Mouse (Mus musculus): ENCODE results near the gene 2900011O08Rik. TPM values are rescaled to one million over a fixed set of nuclear protein-coding genes. Genes with fewer than 3 reads are reported as not detected.

The 2900011O08Rik gene
- polyA plus RNA-seq, 1 experiment from 2014 or later, result 2.1 TPM

- Histone ChIP-seq H3K4me3 (replicated peaks) (no peak overlapping the region), H3K9me3 (no peaks in the 10 kb centered on the region), H3K27ac (no peak overlapping the region), H3K9ac (no peak overlapping the region), H3K36me3 (peaks cover 19% of the 10 kb centered on the region), H3K4me1 (replicated peaks) (no peaks in the 10 kb centered on the region), H3K27me3 (replicated peaks) (no peaks in the 10 kb centered on the region), H3K4me2 (replicated peaks) (no peak overlapping the region)
- 90% methylated on average over 7 of the region's 7 CpGs for WGBS
- no peak for ATAC-seq
These were observed 144.4 kb downstream of the 2900011O08Rik start for GRCm38 (mm10) chr16:14130796-14131195.

DNA sequence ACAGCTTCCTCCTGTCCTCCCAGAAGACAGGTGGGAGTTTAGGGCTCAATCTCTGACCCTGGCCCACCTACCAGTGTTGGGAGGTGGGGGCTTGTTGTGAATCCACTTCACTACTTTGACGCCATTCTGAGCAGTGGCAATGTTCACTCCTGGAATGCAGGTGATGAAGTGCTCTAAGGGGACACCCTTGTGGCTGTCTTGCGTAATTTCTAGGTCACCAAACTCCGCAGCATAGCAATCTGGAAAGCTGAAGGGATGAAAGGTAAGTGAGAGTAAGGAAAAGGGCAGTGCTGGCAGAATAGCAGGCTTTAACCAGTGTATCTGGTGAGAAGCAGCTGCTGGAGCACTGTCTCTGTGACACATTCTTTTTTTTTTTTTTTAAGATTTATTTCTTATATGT lies 145.0 kb downstream of the 2900011O08Rik start:
- Histone ChIP-seq H3K4me1 (replicated peaks) (no peaks in the 10 kb centered on the region), H3K36me3 (peaks cover 18% of the 10 kb centered on the region), H3K4me3 (replicated peaks) (no peak overlapping the region), H3K9me3 (no peaks in the 10 kb centered on the region), H3K4me2 (replicated peaks) (no peak overlapping the region), H3K9ac (no peak overlapping the region), H3K27me3 (replicated peaks) (no peaks in the 10 kb centered on the region), H3K27ac (no peak overlapping the region)
- no peak for ATAC-seq
- 80% methylated on average over 3 of the region's 3 CpGs for WGBS

- H3K4me1 ChIP-seq (replicated peaks), result no peaks in the 10 kb centered on the region
- ATAC-seq, result no peak; the same call in 1 of the 2 replicates
- H3K27me3 ChIP-seq (replicated peaks), result no peaks in the 10 kb centered on the region
- H3K27ac ChIP-seq, result no peak overlapping the region
- no peak overlapping the region for H3K4me2 ChIP-seq (replicated peaks)
- 85% methylated on average over 5 of the region's 5 CpGs for WGBS
- H3K9ac ChIP-seq, result no peak overlapping the region
- H3K9me3 ChIP-seq, result no peaks in the 10 kb centered on the region
- no peak overlapping the region for H3K4me3 ChIP-seq (replicated peaks)
- H3K36me3 ChIP-seq, result peaks cover 17% of the 10 kb centered on the region
These were observed 145.4 kb downstream of the 2900011O08Rik start for GRCm38 (mm10) chr16:14131838-14132237.

GRCm38 (mm10) chr16:14135014-14135413 lies 148.6 kb downstream of the 2900011O08Rik start:
- Histone ChIP-seq H3K36me3 (peaks cover 25% of the 10 kb centered on the region), H3K4me3 (replicated peaks) (no peak overlapping the region)
- ATAC-seq, result no peak

DNA sequence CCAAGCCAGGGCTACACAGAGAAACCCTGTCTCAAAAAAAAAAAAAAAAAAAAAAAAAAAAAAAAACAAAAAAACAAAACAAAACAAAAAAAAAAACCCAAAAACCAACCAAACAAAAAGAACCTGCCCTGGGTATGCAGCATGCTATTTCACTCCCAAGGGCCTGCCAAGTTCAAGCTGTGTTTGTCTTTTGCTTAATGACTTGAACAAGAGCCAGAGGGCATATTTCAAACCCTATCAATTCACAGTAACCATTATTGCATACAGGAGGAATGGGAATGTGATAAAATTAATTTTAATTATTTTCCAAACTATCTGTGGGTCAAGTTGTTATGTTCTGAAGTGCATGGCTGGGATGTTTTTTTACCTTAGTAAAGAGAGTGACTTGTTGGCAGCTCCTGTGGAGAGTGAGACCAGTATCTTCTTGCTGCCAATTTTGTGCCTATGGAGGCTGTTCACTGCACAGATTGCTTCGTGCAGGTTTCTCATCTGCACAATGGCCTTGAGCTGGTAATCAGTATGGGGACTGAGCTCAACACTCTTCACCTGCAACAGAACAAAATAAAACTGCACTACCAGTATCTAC lies 151.7 kb downstream of the 2900011O08Rik start:
- Histone ChIP-seq H3K27me3 (replicated peaks) (no peaks in the 10 kb centered on the region), H3K27ac (no peak overlapping the region)
- WGBS, result 89% methylated on average over 1 of the region's 1 CpGs

More at GRCm38 (mm10) chr16:14135014-14135413, 148.6 kb downstream of the 2900011O08Rik start:
- WGBS, result 94% methylated on average over 2 of the region's 2 CpGs
- Histone ChIP-seq H3K4me1 (replicated peaks) (no peaks in the 10 kb centered on the region), H3K9ac (no peak overlapping the region), H3K27ac (no peak overlapping the region), H3K9me3 (no peaks in the 10 kb centered on the region), H3K4me2 (replicated peaks) (no peak overlapping the region), H3K27me3 (replicated peaks) (no peaks in the 10 kb centered on the region)

GRCm38 (mm10) chr16:14139106-14139505 lies 152.7 kb downstream of the 2900011O08Rik start:
- H3K4me3 ChIP-seq (replicated peaks), result no peak overlapping the region
- H3K27me3 ChIP-seq (replicated peaks), result no peaks in the 10 kb centered on the region
- no peak overlapping the region for H3K4me2 ChIP-seq (replicated peaks)
- ATAC-seq, result no peak
- no peak overlapping the region for H3K9ac ChIP-seq
- no peak overlapping the region for H3K27ac ChIP-seq
- H3K4me1 ChIP-seq (replicated peaks), result no peaks in the 10 kb centered on the region
- no peaks in the 10 kb centered on the region for H3K9me3 ChIP-seq
- H3K36me3 ChIP-seq, result peaks cover 28% of the 10 kb centered on the region

More for the DNA sequence above, 151.7 kb downstream of the 2900011O08Rik start:
- no peak overlapping the region for H3K4me3 ChIP-seq (replicated peaks)
- ATAC-seq, result no peak
- no peak overlapping the region for H3K9ac ChIP-seq
- H3K4me1 ChIP-seq (replicated peaks), result no peaks in the 10 kb centered on the region
- no peak overlapping the region for H3K4me2 ChIP-seq (replicated peaks)
- H3K36me3 ChIP-seq, result peaks cover 27% of the 10 kb centered on the region; the same call in 1 of the 2 replicates
- H3K9me3 ChIP-seq, result no peaks in the 10 kb centered on the region

GRCm38 (mm10) chr16:14143298-14143697 lies 156.9 kb downstream of the 2900011O08Rik start:
- no peaks in the 10 kb centered on the region for H3K9me3 ChIP-seq
- H3K36me3 ChIP-seq, result peaks cover 39% of the 10 kb centered on the region
- H3K27ac ChIP-seq, result no peak overlapping the region
- no peaks in the 10 kb centered on the region for H3K27me3 ChIP-seq (replicated peaks)
- no peak overlapping the region for H3K4me3 ChIP-seq (replicated peaks)
- no peaks in the 10 kb centered on the region for H3K4me1 ChIP-seq (replicated peaks)
- no peak overlapping the region for H3K4me2 ChIP-seq (replicated peaks)
- 66% methylated on average over 3 of the region's 3 CpGs for WGBS
- ATAC-seq, result no peak
- H3K9ac ChIP-seq, result no peak overlapping the region

DNA sequence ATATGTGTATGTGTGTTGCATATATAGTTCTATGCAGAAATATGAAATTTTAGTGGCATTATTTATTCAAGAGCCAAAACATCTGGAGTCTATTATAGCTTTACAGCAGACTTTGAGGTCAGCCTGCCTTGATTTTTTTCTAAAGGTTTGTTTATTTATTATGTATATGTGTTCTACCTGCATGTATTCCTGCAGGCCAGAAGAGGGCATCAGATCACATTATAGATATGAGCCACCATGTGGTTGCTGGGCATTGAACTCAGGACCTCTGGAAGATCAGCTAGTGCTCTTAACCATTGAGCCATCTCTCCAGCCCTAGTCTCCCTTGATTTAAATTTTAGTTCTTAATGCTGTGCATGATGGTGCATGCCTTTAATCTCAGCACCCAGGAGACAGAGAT lies 161.3 kb downstream of the 2900011O08Rik start:
- H3K27ac ChIP-seq, result no peak overlapping the region
- H3K36me3 ChIP-seq, result peaks cover 29% of the 10 kb centered on the region
- no peaks in the 10 kb centered on the region for H3K4me1 ChIP-seq (replicated peaks)
- H3K4me3 ChIP-seq (replicated peaks), result no peak overlapping the region
- H3K9ac ChIP-seq, result no peak overlapping the region
- no peak for ATAC-seq
- no peak overlapping the region for H3K4me2 ChIP-seq (replicated peaks)
- no peaks in the 10 kb centered on the region for H3K9me3 ChIP-seq
- no peaks in the 10 kb centered on the region for H3K27me3 ChIP-seq (replicated peaks)

Other genes starting within 250 kb of the 2900011O08Rik start
- gene Rrn3, start 205.9 kb upstream of the 2900011O08Rik start, polyA plus RNA-seq (2015; fragmentation: Nextera tagmentation; extraction: Ambion mirVana), result 49.8 and 54.5 TPM in 2 replicates
- gene Ntan1, start 167.8 kb upstream of the 2900011O08Rik start, polyA plus RNA-seq (2015; fragmentation: Nextera tagmentation; extraction: Ambion mirVana), result 147 and 152 TPM in 2 replicates
- gene Pdxdc1, start 83.5 kb upstream of the 2900011O08Rik start, polyA plus RNA-seq (2015; fragmentation: Nextera tagmentation; extraction: Ambion mirVana), result 93.2 and 100.0 TPM in 2 replicates
- gene Mpv17l, start 83.4 kb upstream of the 2900011O08Rik start, polyA plus RNA-seq (2015; fragmentation: Nextera tagmentation; extraction: Ambion mirVana), result 10.8 and 17.0 TPM in 2 replicates
- gene Ifitm7, start 284 bp downstream of the 2900011O08Rik start, polyA plus RNA-seq (2015; fragmentation: Nextera tagmentation; extraction: Ambion mirVana), result not detected in 2 replicates
- 68.7 and 70.0 TPM in 2 replicates for gene Nde1, start 176.7 kb downstream of the 2900011O08Rik start, polyA plus RNA-seq (2015; fragmentation: Nextera tagmentation; extraction: Ambion mirVana)
- gene Marf1, start 176.7 kb downstream of the 2900011O08Rik start, polyA plus RNA-seq (2015; fragmentation: Nextera tagmentation; extraction: Ambion mirVana), result 12.7 and 13.7 TPM in 2 replicates

All from intestine, embryonic 15.5 days (tissue).